Mouse (Mus musculus): ENCODE results near the gene Oxct2b. TPM values are rescaled to one million over a fixed set of nuclear protein-coding genes. Genes with fewer than 3 reads are reported as not detected.
"Not testable (repeated sequence)": the region's sequence is repeated elsewhere in the genome, so short reads cannot be mapped to it uniquely, and the experiment has no call there.

Oxct2b gene
- polyA plus RNA-seq, 1 experiment from 2014 or later = 0.13 TPM

DNA sequence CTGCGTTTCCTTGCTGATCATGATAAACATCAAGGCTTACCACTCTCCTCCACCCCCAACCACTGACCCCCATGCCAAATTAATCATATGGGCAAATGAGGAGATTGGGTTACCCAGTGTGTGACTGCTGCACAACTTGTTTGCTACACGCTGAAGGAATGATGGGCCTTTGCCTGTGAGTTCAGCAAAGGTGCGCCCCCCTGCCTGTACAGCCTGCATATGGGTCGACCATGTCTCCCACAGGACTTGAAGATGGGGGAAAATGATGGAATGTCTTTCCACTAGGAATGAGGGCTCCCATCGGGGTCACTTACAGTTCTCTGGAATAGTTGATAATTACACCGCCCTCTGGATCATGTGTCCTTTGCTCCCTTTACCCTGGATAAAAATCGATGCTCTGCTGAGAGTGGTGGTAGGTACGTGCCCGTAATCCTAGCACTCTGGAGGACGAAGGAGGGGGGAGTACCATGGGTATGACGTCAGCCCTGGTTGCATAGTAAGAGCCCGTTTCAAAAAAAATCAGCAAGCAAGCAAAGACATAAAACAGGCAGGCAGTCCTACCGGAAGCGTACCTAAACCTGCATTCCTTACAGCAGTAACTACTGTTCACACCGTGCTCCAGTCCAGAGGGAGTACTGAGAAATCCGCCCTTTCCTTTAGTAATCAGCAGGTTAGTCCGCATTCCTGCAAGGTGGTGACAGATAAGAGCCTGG, 22.8 kb upstream of the Oxct2b start:
- H3K9me3 ChIP-seq = no peaks in the 10 kb centered on the region
- H3K4me2 ChIP-seq (replicated peaks) = 0 out of 2 replicates have a peak overlapping the region, but pooled peaks have one; percentile 3
- WGBS = 64% methylated on average over 17 of the region's 17 CpGs
- H3K36me3 ChIP-seq = no peaks in the 10 kb centered on the region
- H3K27ac ChIP-seq = no peak overlapping the region
- H3K4me3 ChIP-seq = no peak overlapping the region
- ATAC-seq (ENCODE audit: low FRiP score, low read depth) = no peak
- no peaks in the 10 kb centered on the region for H3K4me1 ChIP-seq
- H3K9ac ChIP-seq = no peak overlapping the region
- no peaks in the 10 kb centered on the region; the same call in 1 of the 2 replicates for H3K27me3 ChIP-seq (replicated peaks)

DNA sequence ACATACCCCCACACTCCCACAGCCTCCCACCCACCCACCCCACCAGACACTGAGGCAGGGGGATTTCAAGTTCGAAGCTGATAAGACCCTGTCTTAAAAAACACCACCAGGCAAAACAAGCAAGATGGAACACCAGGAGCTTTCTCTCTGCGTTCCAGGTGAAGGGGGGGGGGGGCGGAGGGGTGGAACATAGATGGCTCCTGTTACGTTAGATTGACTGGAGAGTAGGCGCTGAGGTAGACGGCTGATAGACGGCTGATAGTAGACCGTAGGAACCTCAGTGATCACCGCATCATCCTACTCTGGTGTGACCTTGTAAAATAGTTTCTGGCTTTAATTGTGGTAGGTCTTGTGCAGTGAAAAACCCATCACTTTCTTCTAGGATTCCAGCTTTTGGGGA, 22.2 kb upstream of the Oxct2b start:
- Histone ChIP-seq H3K9me3 (no peaks in the 10 kb centered on the region), H3K9ac (no peak overlapping the region), H3K4me1 (no peaks in the 10 kb centered on the region), H3K27me3 (replicated peaks) (no peaks in the 10 kb centered on the region; the same call in 1 of the 2 replicates), H3K27ac (no peak overlapping the region), H3K36me3 (no peaks in the 10 kb centered on the region), H3K4me3 (no peak overlapping the region), H3K4me2 (replicated peaks) (no peak overlapping the region)
- 74% methylated on average over 9 of the region's 9 CpGs for WGBS
- ATAC-seq (ENCODE audit: low FRiP score, low read depth) = no peak

DNA sequence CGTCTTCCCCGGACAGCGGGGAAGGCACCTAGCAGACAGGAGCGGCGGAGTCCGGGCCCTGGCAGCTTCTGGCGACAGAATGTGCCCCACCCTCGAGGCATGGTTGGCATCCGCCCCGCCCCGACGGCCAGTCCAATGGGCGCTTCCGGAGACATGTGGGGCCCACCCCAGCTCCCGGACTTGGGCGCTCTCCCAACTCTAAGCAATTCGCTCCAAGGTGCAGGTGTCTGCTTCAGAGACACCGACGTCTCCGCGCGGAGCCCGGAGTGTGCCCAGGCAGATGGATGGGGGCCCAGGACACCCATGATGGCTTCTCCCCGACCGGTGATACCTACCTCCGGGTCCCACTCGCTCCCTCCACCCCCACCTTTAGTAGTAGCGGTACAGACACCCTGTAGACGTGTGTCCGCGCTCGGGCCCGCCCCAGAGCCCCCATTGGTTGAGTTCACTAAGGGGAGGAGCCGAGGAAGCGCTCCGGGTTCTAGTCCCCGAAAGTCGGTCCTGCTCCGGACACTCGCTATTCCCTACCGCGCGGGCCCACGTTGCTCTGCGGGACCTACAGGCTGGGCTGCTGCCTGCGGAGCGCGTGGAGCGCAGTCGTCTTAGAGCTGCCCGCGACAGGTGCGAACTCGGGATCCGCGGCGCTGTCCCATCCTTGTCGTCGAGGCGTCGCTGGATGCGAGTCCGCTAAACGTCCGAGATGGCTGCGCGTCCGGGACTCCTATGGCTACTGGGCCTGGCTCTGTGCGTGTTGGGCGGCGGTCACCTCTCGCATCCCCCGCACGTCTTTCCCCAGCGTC, 11.2 kb upstream of the Oxct2b start, which contains the start of gene Bmp8b:
Bmp8b (plus strand) TSS at position 515 of the 800 bp plus-strand sequence.
- Histone ChIP-seq H3K27me3 (replicated peaks) (peaks cover 41% of the 10 kb centered on the region), H3K9me3 (no peaks in the 10 kb centered on the region), H3K4me3 (peak within 1 kb of the TSS; percentile 24), H3K4me1 (peaks cover 8% of the 10 kb centered on the region), H3K9ac (no peak within 1 kb of the TSS), H3K27ac (no peak within 1 kb of the TSS), H3K4me2 (replicated peaks) (peak within 1 kb of the TSS; percentile 55), H3K36me3 (no peaks in the 10 kb centered on the region)
- peak; percentile 48; the same call in 1 of the 2 replicates for ATAC-seq (ENCODE audit: low FRiP score, low read depth)
- WGBS = 5% methylated on average over 75 of the region's 75 CpGs

DNA sequence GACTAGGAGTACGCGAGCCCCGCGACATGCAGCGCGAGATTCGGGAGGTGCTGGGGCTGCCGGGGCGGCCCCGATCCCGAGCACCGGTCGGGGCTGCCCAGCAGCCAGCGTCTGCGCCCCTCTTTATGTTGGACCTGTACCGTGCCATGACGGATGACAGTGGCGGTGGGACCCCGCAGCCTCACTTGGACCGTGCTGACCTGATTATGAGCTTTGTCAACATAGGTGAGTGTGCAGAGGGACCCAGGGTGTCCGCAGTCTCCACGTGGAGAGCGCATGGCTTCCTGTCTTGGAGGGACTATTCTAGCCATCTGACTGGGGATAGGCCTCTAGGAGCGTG, 10.6 kb upstream of the Oxct2b start:
- ATAC-seq (ENCODE audit: low FRiP score, low read depth) = peak; percentile 21; the same call in 1 of the 2 replicates
- WGBS = 24% methylated on average over 24 of the region's 24 CpGs
- Histone ChIP-seq H3K27me3 (replicated peaks) (peaks cover 41% of the 10 kb centered on the region), H3K4me2 (replicated peaks) (peak overlapping the region; percentile 55), H3K4me3 (peak overlapping the region; percentile 24), H3K4me1 (peaks cover 8% of the 10 kb centered on the region), H3K27ac (no peak overlapping the region), H3K9me3 (no peaks in the 10 kb centered on the region), H3K9ac (no peak overlapping the region), H3K36me3 (no peaks in the 10 kb centered on the region)

DNA sequence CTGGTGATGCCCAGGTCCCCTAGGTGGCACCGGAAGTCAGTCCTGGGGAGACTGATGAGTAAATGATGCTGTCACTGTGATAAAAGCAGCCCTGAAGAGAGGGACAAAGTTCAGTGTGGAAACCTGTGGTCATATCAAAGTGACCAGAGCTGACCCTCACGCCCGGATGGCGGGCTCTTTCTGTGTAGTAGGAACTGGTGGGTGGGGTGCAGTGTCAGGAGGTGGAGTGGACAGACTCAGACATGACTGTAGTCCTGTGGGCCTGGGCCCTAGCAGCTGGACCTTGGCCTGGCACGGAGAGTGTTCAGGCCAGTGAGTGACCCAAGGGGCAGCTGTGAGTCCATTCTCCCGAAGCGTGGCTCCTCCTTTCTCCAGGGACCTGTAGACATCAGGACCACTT, 10.1 kb upstream of the Oxct2b start:
- H3K9ac ChIP-seq; H3K9me3 ChIP-seq; H3K4me1 ChIP-seq; H3K36me3 ChIP-seq; H3K27ac ChIP-seq; H3K4me3 ChIP-seq; ATAC-seq (ENCODE audit: low FRiP score, low read depth); H3K4me2 ChIP-seq (replicated peaks): not testable (repeated sequence)
- 81% methylated on average over 7 of the region's 7 CpGs for WGBS
- peaks cover 41% of the 10 kb centered on the region for H3K27me3 ChIP-seq (replicated peaks)

DNA sequence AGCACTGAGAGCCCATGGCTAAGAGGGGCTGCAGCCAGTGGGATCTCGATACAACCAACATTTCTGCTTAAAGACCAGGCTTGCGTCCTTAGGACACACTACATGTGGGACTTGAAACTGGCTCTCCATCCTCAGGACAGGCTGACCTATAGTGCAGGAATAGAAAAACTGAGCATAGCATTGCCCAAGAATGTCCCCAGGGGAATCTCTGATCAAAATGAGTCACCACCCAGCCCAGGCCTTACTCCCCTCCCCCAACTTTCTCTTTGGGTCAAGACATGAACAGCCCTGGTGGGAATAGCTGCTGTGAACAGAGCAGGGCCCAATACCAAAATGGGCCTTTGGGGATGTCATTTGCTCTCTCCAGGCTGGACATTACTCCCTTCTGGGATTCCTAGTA, 9.2 kb upstream of the Oxct2b start:
- ATAC-seq (ENCODE audit: low FRiP score, low read depth) = no peak
- Histone ChIP-seq H3K4me3 (no peak overlapping the region), H3K27ac (no peak overlapping the region), H3K4me2 (replicated peaks) (no peak overlapping the region), H3K4me1 (peaks cover 8% of the 10 kb centered on the region), H3K9ac (no peak overlapping the region), H3K36me3 (no peaks in the 10 kb centered on the region), H3K27me3 (replicated peaks) (peaks cover 41% of the 10 kb centered on the region), H3K9me3 (no peaks in the 10 kb centered on the region)
- 81% methylated on average over 2 of the region's 2 CpGs for WGBS

DNA sequence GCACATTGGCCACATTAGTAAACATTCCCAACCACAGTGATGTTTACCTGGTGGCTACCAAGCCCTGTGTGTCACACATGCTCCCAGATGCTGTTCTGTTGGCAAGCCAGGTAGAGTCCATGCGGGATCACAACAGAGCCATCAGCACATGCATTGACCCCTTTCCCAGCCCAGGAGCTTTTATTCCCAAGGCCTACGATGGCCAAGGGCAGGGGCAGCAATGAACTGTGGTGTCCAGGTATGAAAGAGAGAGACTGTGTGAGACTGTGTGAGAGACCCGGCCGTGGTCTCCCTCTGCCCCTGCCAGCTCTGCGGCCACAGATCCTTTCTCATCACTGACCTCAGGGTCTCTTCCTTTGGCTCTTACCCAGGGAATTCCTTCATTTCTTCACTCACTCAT, 8.0 kb upstream of the Oxct2b start:
- 83% methylated on average over 5 of the region's 5 CpGs for WGBS
- H3K9me3 ChIP-seq = no peaks in the 10 kb centered on the region
- no peak overlapping the region for H3K27ac ChIP-seq
- H3K4me1 ChIP-seq = peaks cover 8% of the 10 kb centered on the region
- peaks cover 37% of the 10 kb centered on the region for H3K27me3 ChIP-seq (replicated peaks)
- H3K36me3 ChIP-seq = no peaks in the 10 kb centered on the region
- H3K4me2 ChIP-seq (replicated peaks) = no peak overlapping the region
- ATAC-seq (ENCODE audit: low FRiP score, low read depth) = no peak
- H3K9ac ChIP-seq = no peak overlapping the region
- no peak overlapping the region for H3K4me3 ChIP-seq

DNA sequence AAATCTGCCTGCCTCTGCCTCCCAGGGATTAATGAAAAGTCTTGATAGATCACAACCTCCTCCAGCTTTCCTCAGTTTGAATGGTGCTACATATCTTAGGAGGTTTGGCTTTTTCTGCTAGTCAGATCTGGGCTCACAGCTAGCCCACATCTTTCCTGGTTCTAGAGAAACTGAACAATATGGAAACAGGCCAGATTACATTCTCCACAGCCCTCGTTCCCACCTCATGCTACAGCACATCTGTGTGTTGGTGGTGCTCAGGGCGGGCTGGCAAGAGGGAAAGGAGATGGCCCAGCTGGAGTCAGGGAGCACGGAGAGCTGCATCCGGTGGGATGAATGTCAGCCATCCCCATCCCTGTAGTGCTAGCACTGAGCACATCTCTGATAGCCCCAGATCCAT, 5.3 kb upstream of the Oxct2b start:
- 83% methylated on average over 4 of the region's 4 CpGs for WGBS
- Histone ChIP-seq H3K9me3 (no peaks in the 10 kb centered on the region), H3K4me3 (no peak overlapping the region), H3K27ac (no peak overlapping the region), H3K9ac (no peak overlapping the region), H3K4me2 (replicated peaks) (no peak overlapping the region), H3K27me3 (replicated peaks) (peaks cover 12% of the 10 kb centered on the region), H3K36me3 (no peaks in the 10 kb centered on the region), H3K4me1 (no peaks in the 10 kb centered on the region)
- no peak for ATAC-seq (ENCODE audit: low FRiP score, low read depth)

DNA sequence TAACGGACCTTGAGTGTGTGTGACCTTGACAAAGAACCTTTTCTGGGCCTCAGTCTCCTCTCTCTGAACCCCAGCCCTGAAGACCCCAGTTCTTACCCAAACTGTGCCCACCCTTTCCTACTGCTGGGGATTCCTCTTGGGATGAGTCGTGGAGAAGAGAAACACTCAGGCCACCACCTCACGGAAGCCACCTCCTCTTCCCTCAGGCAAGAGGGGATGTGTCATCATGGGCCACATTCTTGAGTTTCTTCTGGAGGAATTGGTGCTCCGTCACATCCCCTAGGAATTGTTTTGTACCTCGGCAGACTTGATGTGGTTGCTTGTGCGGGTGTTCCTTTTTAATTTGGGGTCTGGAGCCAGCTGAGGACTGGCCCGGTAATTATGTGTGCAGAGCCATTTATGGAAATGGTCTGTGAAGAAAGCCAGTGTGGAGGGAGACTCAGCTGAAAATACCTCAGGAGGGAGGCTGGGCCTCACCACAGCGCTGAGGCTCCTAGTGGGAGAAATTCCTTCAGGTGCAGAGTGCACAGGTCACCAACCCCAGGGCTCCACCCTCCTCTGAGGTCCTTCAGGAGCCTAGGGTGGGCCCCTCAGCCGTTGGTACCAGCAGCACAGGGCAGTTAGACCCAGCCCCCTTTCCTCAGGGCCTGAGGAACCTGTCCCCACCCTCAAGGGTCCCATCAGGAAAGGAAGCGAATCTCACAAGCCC, 4.6 kb upstream of the Oxct2b start:
- not testable (repeated sequence) for H3K9ac ChIP-seq; H3K9me3 ChIP-seq; H3K4me2 ChIP-seq (replicated peaks); ATAC-seq (ENCODE audit: low FRiP score, low read depth); H3K4me1 ChIP-seq; H3K36me3 ChIP-seq; H3K4me3 ChIP-seq; H3K27ac ChIP-seq
- peaks cover 10% of the 10 kb centered on the region for H3K27me3 ChIP-seq (replicated peaks)
- 77% methylated on average over 10 of the region's 10 CpGs for WGBS

DNA sequence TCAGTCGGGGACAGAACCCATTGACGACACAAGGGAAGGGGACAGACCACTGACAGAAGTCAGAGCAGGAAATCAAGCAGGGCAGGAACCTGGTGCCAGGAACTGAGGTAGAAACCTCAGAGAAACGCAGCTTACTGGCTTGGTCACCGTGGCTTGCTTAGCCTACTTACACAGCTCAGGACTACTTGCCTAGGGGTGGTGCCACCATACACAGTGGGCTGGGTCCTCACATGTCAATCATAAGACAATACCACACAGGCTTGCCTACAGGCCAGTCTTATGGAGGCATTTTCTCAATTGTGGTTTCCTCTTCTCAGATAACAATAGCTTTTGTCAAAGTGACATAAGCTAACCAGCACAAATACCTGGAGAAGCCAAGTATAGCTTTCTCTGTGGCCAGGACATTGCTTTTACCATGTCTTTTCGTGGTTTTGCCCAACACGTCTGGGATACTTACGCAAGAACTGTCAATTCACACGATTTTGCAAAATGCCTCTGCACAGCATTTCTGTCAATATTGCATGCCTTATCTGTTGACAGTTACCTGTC, 3.8 kb upstream of the Oxct2b start:
- no peak overlapping the region for H3K27ac ChIP-seq
- H3K36me3 ChIP-seq = no peaks in the 10 kb centered on the region
- H3K4me1 ChIP-seq = no peaks in the 10 kb centered on the region
- H3K9me3 ChIP-seq = no peaks in the 10 kb centered on the region
- WGBS = 81% methylated on average over 8 of the region's 8 CpGs
- no peak overlapping the region for H3K4me2 ChIP-seq (replicated peaks)
- H3K9ac ChIP-seq = no peak overlapping the region
- no peak overlapping the region for H3K4me3 ChIP-seq
- peaks cover 11% of the 10 kb centered on the region for H3K27me3 ChIP-seq (replicated peaks)
- no peak for ATAC-seq (ENCODE audit: low FRiP score, low read depth)

DNA sequence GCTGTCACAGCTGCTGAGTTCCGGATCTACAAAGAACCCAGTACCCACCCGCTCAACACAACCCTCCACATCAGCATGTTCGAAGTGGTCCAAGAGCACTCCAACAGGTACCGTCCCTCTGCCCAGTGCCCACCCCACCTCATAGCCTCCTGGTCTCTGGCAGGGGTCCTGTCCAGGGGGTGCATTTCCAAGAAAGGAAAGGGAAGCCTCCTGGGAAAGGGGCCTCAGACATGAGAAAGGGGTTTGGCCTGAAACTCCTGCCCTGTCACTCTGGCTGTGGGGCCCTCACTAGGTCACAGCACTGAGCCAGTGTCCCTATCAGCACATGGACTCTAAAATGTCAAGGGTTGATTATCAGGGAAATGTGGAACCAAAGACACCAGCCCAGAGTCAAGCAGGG, 1.4 kb upstream of the Oxct2b start:
- not testable (repeated sequence) for H3K9ac ChIP-seq; H3K4me1 ChIP-seq; ATAC-seq (ENCODE audit: low FRiP score, low read depth); H3K9me3 ChIP-seq; H3K4me3 ChIP-seq; H3K4me2 ChIP-seq (replicated peaks); H3K27ac ChIP-seq; H3K36me3 ChIP-seq
- H3K27me3 ChIP-seq (replicated peaks) = peaks cover 15% of the 10 kb centered on the region
- 93% methylated on average over 4 of the region's 4 CpGs for WGBS

DNA sequence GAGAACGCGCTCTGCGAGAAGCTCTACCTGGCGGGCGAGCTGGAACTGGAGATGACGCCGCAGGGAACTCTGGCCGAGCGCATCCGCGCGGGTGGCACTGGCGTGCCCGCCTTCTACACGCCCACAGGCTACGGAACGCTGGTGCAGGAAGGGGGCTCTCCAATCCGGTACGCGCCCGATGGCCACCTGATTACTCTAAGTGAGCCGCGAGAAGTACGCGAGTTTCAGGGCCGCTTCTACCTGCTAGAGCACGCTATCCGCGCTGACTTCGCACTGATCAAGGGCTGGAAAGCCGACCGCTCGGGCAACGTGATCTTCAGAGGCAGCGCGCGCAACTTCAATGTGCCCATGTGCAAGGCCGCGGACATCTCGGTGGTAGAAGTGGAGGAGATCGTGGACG, 574 bp downstream of the Oxct2b start:
- H3K4me1 ChIP-seq, H3K9ac ChIP-seq, H3K27ac ChIP-seq, H3K9me3 ChIP-seq, H3K36me3 ChIP-seq: not testable (repeated sequence)
- Histone ChIP-seq H3K4me2 (replicated peaks) (peak overlapping the region; percentile 57), H3K27me3 (replicated peaks) (peaks cover 15% of the 10 kb centered on the region), H3K4me3 (0 out of 2 replicates have a peak overlapping the region, but pooled peaks have one; percentile 9)
- 16% methylated on average over 40 of the region's 42 CpGs for WGBS
- ATAC-seq (ENCODE audit: low FRiP score, low read depth) = peak; percentile 56

Measured in neural tube, embryonic 12.5 days (tissue).